Mouse (Mus musculus) cerebellum, adult 2 months (tissue): Measurements from ENCODE around the gene Tcf12. TPM values are rescaled to one million over a fixed set of nuclear protein-coding genes. Genes with fewer than 3 reads are reported as not detected.

Experiments
- DNase-seq, 2 experiments: peaks; one replicate each; pipeline ENCODE4 v3.0.0; 2021
- H3K27ac ChIP-seq: fragments of 200-500 bp; 2 replicates; pipeline ENCODE4 v1.5.1; 2012; ENCODE audit warnings: low read length, control low read depth, inconsistent platforms; ENCODE audit not compliant: insufficient read depth
- H3K27me3 ChIP-seq: fragments of 200-500 bp; 2 replicates; pipeline ENCODE4 v1.6.1; 2012; ENCODE audit warnings: inconsistent platforms, mild to moderate bottlenecking, low read length, moderate library complexity; ENCODE audit not compliant: control insufficient read depth, insufficient read depth
- H3K4me1 ChIP-seq: fragments of 200-500 bp; 2 replicates; pipeline ENCODE4 v1.6.1; 2011; ENCODE audit warnings: low read length; ENCODE audit not compliant: control insufficient read depth, insufficient read depth
- H3K4me3 ChIP-seq: fragments of 200-500 bp; replicated peaks from 2 replicates; pipeline ENCODE3; 2011; ENCODE audit warnings: mild to moderate bottlenecking, low read depth, low read length, control low read depth; ENCODE audit not compliant: insufficient read depth
- CTCF ChIP-seq: fragments of 200-500 bp; IDR thresholded peaks from 2 replicates; pipeline ENCODE4 v1.5.1; 2011; ENCODE audit warnings: low read depth, mild to moderate bottlenecking, control low read depth, low read length, moderate library complexity, borderline replicate concordance; ENCODE audit not compliant: insufficient read depth
- POLR2A ChIP-seq: fragments of 200-500 bp; IDR thresholded peaks from 2 replicates; pipeline ENCODE4 v1.6.1; 2011; ENCODE audit warnings: low read length, control low read depth, borderline replicate concordance; ENCODE audit not compliant: insufficient read depth
- WGBS: fragments of 180-500 bp; shearing (Covaris S2); methylation state at CpG from one replicate; pipeline ENCODE4 v1.1.7; 2018; 5-methylcytosine and 5-hydroxymethylcytosine counted together
- polyA plus RNA-seq: library from polyadenylated mRNA; depleted of rRNA; stranded (reverse); fragments of >200 nt; gene quantifications from 2 replicates; pipeline ENCODE4 v1.2.3, GENCODE M21; 2012; rRNA removed

The Tcf12 gene
- polyA plus RNA-seq, 1 experiment: 53.0 TPM

DNA sequence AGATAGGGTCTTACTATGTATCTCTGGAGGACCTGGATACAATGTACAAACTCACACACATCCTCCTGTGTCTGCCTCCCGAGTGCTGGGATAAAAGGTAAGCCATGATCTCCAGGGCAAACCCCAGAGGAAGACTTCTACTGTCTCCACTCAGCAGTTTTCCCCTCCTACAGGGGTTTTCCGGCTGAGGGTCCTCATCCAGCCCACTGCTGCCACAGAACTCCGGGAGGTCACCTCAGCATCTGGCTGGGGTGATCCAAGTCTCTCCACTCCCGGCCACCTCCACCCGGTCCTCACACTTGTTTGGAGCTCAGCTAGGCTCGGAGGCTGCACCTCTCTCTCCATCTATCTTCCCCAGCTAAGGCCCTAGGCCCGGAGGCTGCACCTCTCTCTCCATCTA lies 308.4 kb downstream of the Tcf12 start:
- Histone ChIP-seq H3K4me1 (peaks cover 6% of the 10 kb centered on the region), H3K27me3 (no peaks in the 10 kb centered on the region), H3K27ac (no peak overlapping the region), H3K4me3 (no peak overlapping the region)
- TF ChIP-seq POLR2A (no peak), CTCF (no peak)
- no peak for DNase-seq
- 87% methylated on average over 7 of the region's 7 CpGs for WGBS

- 90% methylated on average over 5 of the region's 5 CpGs for WGBS
- no peaks in the 10 kb centered on the region for H3K27me3 ChIP-seq
- DNase-seq: no peak
- TF ChIP-seq POLR2A: no peak
- no peak for TF ChIP-seq CTCF
- H3K27ac ChIP-seq: no peak overlapping the region
- peaks cover 3% of the 10 kb centered on the region; the same call in 1 of the 2 replicates for H3K4me1 ChIP-seq
- H3K4me3 ChIP-seq: no peak overlapping the region
Measured at GRCm38 (mm10) chr9:71799598-71799997, 312.1 kb downstream of the Tcf12 start.

- Histone ChIP-seq H3K4me1 (peaks cover 3% of the 10 kb centered on the region; the same call in 1 of the 2 replicates), H3K4me3 (no peak overlapping the region), H3K27ac (no peak overlapping the region), H3K27me3 (no peaks in the 10 kb centered on the region)
- no peak for DNase-seq
- no peak for TF ChIP-seq POLR2A
- TF ChIP-seq CTCF: no peak
- WGBS: 59% methylated on average over 5 of the region's 5 CpGs
Measured at GRCm38 (mm10) chr9:71798176-71798575, 313.5 kb downstream of the Tcf12 start.

Other genes with a start within 250 kb of the Tcf12 start
- gene Zfp280d, start 163.0 kb upstream of the Tcf12 start, polyA plus RNA-seq: 54.0 and 59.0 TPM in 2 replicates